Mouse (Mus musculus) megakaryocyte-erythroid progenitor cell, adult 5-6 weeks (primary cell): ENCODE data around the gene Crybb1. TPM values are rescaled to one million over a fixed set of nuclear protein-coding genes. Genes with fewer than 3 reads are reported as not detected.

Experiments used
- ATAC-seq: replicated peaks from 2 replicates; pipeline ENCODE4 v1.8.0; 2016; ENCODE audit warnings: mild to moderate bottlenecking, inconsistent platforms; ENCODE audit not compliant: severe bottlenecking, poor library complexity, low FRiP score, low TSS enrichment
- total RNA-seq, 2 experiments: library from RNA; stranded (forward) in 1 of 2; stranded (reverse) in 1 of 2; fragments of 200-1000, 215-1000 nt in 1 of 2; fragments of >200 nt in 1 of 2; fragmentation: Nextera tagmentation in 1 of 2; gene quantifications; 2 replicates each; pipeline ENCODE4 v1.2.3; 2014 to 2017

Gene Crybb1
- total RNA-seq, 2 experiments from 2014 or later = not detected

GRCm38 (mm10) chr5:112295564-112295963, 39.9 kb downstream of the Crybb1 start:
- no peak for ATAC-seq

- ATAC-seq = peak; percentile 76
These were observed 41.0 kb downstream of the Crybb1 start for GRCm38 (mm10) chr5:112296404-112297181.

GRCm38 (mm10) chr5:112297257-112297656, 41.6 kb downstream of the Crybb1 start:
- ATAC-seq = no peak

GRCm38 (mm10) chr5:112298226-112298988, 42.8 kb downstream of the Crybb1 start:
- ATAC-seq = no peak

- no peak for ATAC-seq
These were observed 43.8 kb downstream of the Crybb1 start for GRCm38 (mm10) chr5:112299399-112299798.

- ATAC-seq = no peak
These were observed 44.5 kb downstream of the Crybb1 start for GRCm38 (mm10) chr5:112300112-112300511.

- no peak for ATAC-seq
These were observed 45.2 kb downstream of the Crybb1 start for GRCm38 (mm10) chr5:112300721-112301308.

- no peak for ATAC-seq
These were observed 46.1 kb downstream of the Crybb1 start for GRCm38 (mm10) chr5:112301694-112302093.

GRCm38 (mm10) chr5:112302310-112302709, 46.7 kb downstream of the Crybb1 start:
- no peak for ATAC-seq

- no peak for ATAC-seq
These were observed 50.2 kb downstream of the Crybb1 start for GRCm38 (mm10) chr5:112305842-112306241.

- ATAC-seq = no peak
These were observed 57.7 kb downstream of the Crybb1 start for GRCm38 (mm10) chr5:112313222-112313885.

- ATAC-seq = no peak
These were observed 60.9 kb downstream of the Crybb1 start for GRCm38 (mm10) chr5:112316468-112316867.

- ATAC-seq = peak; percentile 18; the same call in 1 of the 2 replicates
These were observed 61.7 kb downstream of the Crybb1 start for GRCm38 (mm10) chr5:112317328-112317727.

Other genes starting within 250 kb of the Crybb1 start
- not detected in 2 replicates for gene Cryba4, start 3.3 kb upstream of the Crybb1 start, total RNA-seq (2014; fragmentation: Nextera tagmentation)
- not detected in 2 replicates for gene Cryba4, start 3.3 kb upstream of the Crybb1 start, total RNA-seq (2017)
- 37.4 and 43.4 TPM in 2 replicates for gene Tpst2, start 20.9 kb downstream of the Crybb1 start, total RNA-seq (2014; fragmentation: Nextera tagmentation)
- gene Tpst2, start 20.9 kb downstream of the Crybb1 start, total RNA-seq (2017) = 17.6 and 27.3 TPM in 2 replicates
- gene Tfip11, start 70.5 kb downstream of the Crybb1 start, total RNA-seq (2014; fragmentation: Nextera tagmentation) = 32.1 and 33.3 TPM in 2 replicates
- gene Tfip11, start 70.5 kb downstream of the Crybb1 start, total RNA-seq (2017) = 14.7 and 22.6 TPM in 2 replicates
- 17.6 and 30.6 TPM in 2 replicates for gene Srrd, start 87.2 kb downstream of the Crybb1 start, total RNA-seq (2014; fragmentation: Nextera tagmentation)
- 16.2 and 18.7 TPM in 2 replicates for gene Srrd, start 87.2 kb downstream of the Crybb1 start, total RNA-seq (2017)
- gene Hps4, start 87.3 kb downstream of the Crybb1 start, total RNA-seq (2014; fragmentation: Nextera tagmentation) = 18.6 and 41.1 TPM in 2 replicates
- 5.9 and 9.6 TPM in 2 replicates for gene Hps4, start 87.3 kb downstream of the Crybb1 start, total RNA-seq (2017)
- gene Gm6583, start 100.2 kb downstream of the Crybb1 start, total RNA-seq (2014; fragmentation: Nextera tagmentation) = not detected in 2 replicates
- gene Gm6583, start 100.2 kb downstream of the Crybb1 start, total RNA-seq (2017) = not detected in 2 replicates
- gene Asphd2, start 139.1 kb downstream of the Crybb1 start, total RNA-seq (2014; fragmentation: Nextera tagmentation) = not detected in 2 replicates
- not detected in 2 replicates for gene Asphd2, start 139.1 kb downstream of the Crybb1 start, total RNA-seq (2017)
- not detected in 2 replicates for gene Gm6588, start 193.6 kb downstream of the Crybb1 start, total RNA-seq (2014; fragmentation: Nextera tagmentation)
- not detected in 2 replicates for gene Gm6588, start 193.6 kb downstream of the Crybb1 start, total RNA-seq (2017)